Mouse (Mus musculus) forebrain, embryonic 16.5 days (tissue): ENCODE results near the gene Prpf18. TPM values are rescaled to one million over a fixed set of nuclear protein-coding genes. Genes with fewer than 3 reads are reported as not detected.

ENCODE experiments used
- ATAC-seq: fragments of 200-750 bp; cut with Nextera tagmentation; 2 replicates; pipeline ENCODE4 v1.8.0; 2017; ENCODE audit warnings: mild to moderate bottlenecking, moderate library complexity
- H3K27ac ChIP-seq: fragments of 300-500 bp; sonication (generic); 2 replicates; pipeline ENCODE4 v1.5.1; 2014; ENCODE audit warnings: low read length, control low read depth
- H3K27me3 ChIP-seq: fragments of 300-500 bp; sonication (generic); replicated peaks from 2 replicates; pipeline ENCODE4 v1.6.1; 2014; ENCODE audit warnings: low read length; ENCODE audit not compliant: control insufficient read depth, insufficient read depth
- H3K36me3 ChIP-seq: fragments of 300-500 bp; sonication (generic); 2 replicates; pipeline ENCODE4 v1.6.1; 2014; ENCODE audit not compliant: control insufficient read depth, insufficient read depth
- H3K4me1 ChIP-seq: fragments of 300-500 bp; sonication (generic); replicated peaks from 2 replicates; pipeline ENCODE4 v1.6.1; 2014; ENCODE audit warnings: low read length; ENCODE audit not compliant: control insufficient read depth, insufficient read depth
- H3K4me2 ChIP-seq: fragments of 300-500 bp; sonication (generic); 2 replicates; pipeline ENCODE4 v1.6.1; 2014; ENCODE audit warnings: mild to moderate bottlenecking, low read length, control low read depth
- H3K4me3 ChIP-seq: fragments of 300-500 bp; sonication (generic); replicated peaks from 2 replicates; pipeline ENCODE4 v1.5.1; 2014; ENCODE audit warnings: mild to moderate bottlenecking, low read length, control low read depth
- H3K9ac ChIP-seq: fragments of 300-500 bp; sonication (generic); replicated peaks from 2 replicates; pipeline ENCODE4 v1.6.1; 2014; ENCODE audit warnings: low read depth, low read length, control low read depth
- H3K9me3 ChIP-seq: fragments of 300-500 bp; sonication (generic); 2 replicates; pipeline ENCODE4 v1.6.1; 2016; ENCODE audit warnings: low read length; ENCODE audit not compliant: control insufficient read depth
- WGBS: fragments of 180-500 bp; shearing (Covaris S2); extraction: QIAGEN DNeasy Blood & Tissue Kit; methylation state at CpG from one replicate; pipeline ENCODE4 v1.1.7; 2014; 5-methylcytosine and 5-hydroxymethylcytosine counted together
- polyA plus RNA-seq: library from polyadenylated mRNA; unstranded; fragments of >200 nt; fragmentation: Nextera tagmentation; extraction: Ambion mirVana; gene quantifications from 2 replicates; pipeline ENCODE4 v1.2.1, GENCODE M21; 2015

Prpf18 gene
- polyA plus RNA-seq, 1 experiment from 2014 or later = 59.6 TPM

GRCm38 (mm10) chr2:4573386-4573785 is 78.5 kb downstream of the Prpf18 start:
- no peak for ATAC-seq
- H3K36me3 ChIP-seq = peaks cover 16% of the 10 kb centered on the region

GRCm38 (mm10) chr2:4572498-4573263 is 79.2 kb downstream of the Prpf18 start:
- Histone ChIP-seq H3K36me3 (peaks cover 16% of the 10 kb centered on the region), H3K27me3 (no peaks in the 10 kb centered on the region), H3K4me3 (no peak overlapping the region), H3K4me2 (no peak overlapping the region), H3K9ac (no peak overlapping the region), H3K4me1 (no peaks in the 10 kb centered on the region), H3K27ac (no peak overlapping the region), H3K9me3 (no peaks in the 10 kb centered on the region)
- no peak for ATAC-seq
- 87% methylated on average over 7 of the region's 7 CpGs for WGBS

More at GRCm38 (mm10) chr2:4573386-4573785, 78.5 kb downstream of the Prpf18 start:
- Histone ChIP-seq H3K4me3 (no peak overlapping the region), H3K9me3 (no peaks in the 10 kb centered on the region), H3K27ac (no peak overlapping the region), H3K9ac (no peak overlapping the region), H3K4me1 (no peaks in the 10 kb centered on the region), H3K4me2 (no peak overlapping the region), H3K27me3 (no peaks in the 10 kb centered on the region)
- WGBS = 70% methylated on average over 4 of the region's 4 CpGs

Other genes with a start within 250 kb of the Prpf18 start
- 2.0 and 2.7 TPM in 2 replicates for gene Bend7, start 65.7 kb upstream of the Prpf18 start, polyA plus RNA-seq
- 77.4 and 85.6 TPM in 2 replicates for gene Sephs1, start 229.5 kb upstream of the Prpf18 start, polyA plus RNA-seq